Mouse (Mus musculus) myocyte (in vitro differentiated cells): ENCODE results near the gene Tmem220. TPM values are rescaled to one million over a fixed set of nuclear protein-coding genes. Genes with fewer than 3 reads are reported as not detected.

ENCODE experiments used
- H3K27me3 ChIP-seq: one replicate; pipeline ENCODE4 v1.6.1; 2011; ENCODE audit not compliant: control insufficient read depth, insufficient read depth, insufficient read length
- H3K36me3 ChIP-seq: one replicate; pipeline ENCODE4 v1.6.1; 2011; ENCODE audit not compliant: control insufficient read depth, insufficient read depth
- H3K4me2 ChIP-seq: one replicate; pipeline ENCODE4 v1.6.1; 2011; ENCODE audit warnings: low read depth, control low read depth
- H3K4me3 ChIP-seq: one replicate; pipeline ENCODE4 v1.5.1; 2011; ENCODE audit warnings: mild to moderate bottlenecking, control low read depth, moderate library complexity
- H3K79me2 ChIP-seq: one replicate; pipeline ENCODE4 v1.6.1; 2011; ENCODE audit not compliant: control insufficient read depth, insufficient read depth
- H3ac ChIP-seq: one replicate; pipeline ENCODE4 v1.6.1; 2011; ENCODE audit not compliant: control insufficient read depth, insufficient read length
- CEBPB ChIP-seq: IDR thresholded peaks from 2 replicates; pipeline ENCODE4 v1.6.1; 2011; ENCODE audit warnings: mild to moderate bottlenecking, moderate library complexity; ENCODE audit not compliant: poor library complexity, insufficient read depth, severe bottlenecking
- E2F4 ChIP-seq: IDR thresholded peaks from one replicate; pipeline ENCODE4 v1.6.1; 2011; ENCODE audit warnings: mild to moderate bottlenecking, control low read depth, moderate library complexity; ENCODE audit not compliant: insufficient read depth
- MAX ChIP-seq: IDR thresholded peaks from one replicate; pipeline ENCODE4 v1.6.1; 2011; ENCODE audit warnings: low read depth, mild to moderate bottlenecking, control low read depth
- MYOD1 ChIP-seq, 3 experiments: IDR thresholded peaks; one replicate each; pipeline ENCODE4 v1.6.1; 2011; ENCODE audit warnings: control low read depth in 2 of 3, low read depth in 2 of 3, mild to moderate bottlenecking in 2 of 3, moderate library complexity in 1 of 3; ENCODE audit not compliant: insufficient read length in 2 of 3, control insufficient read depth in 1 of 3
- MYOG ChIP-seq, 3 experiments: IDR thresholded peaks; one replicate each; pipeline ENCODE4 v1.6.1; 2011; ENCODE audit warnings: control low read depth in 2 of 3, low read depth in 2 of 3, mild to moderate bottlenecking in 2 of 3; ENCODE audit not compliant: insufficient read length in 2 of 3, control insufficient read depth in 1 of 3, insufficient read depth in 1 of 3
- POLR2A ChIP-seq: IDR thresholded peaks from one replicate; pipeline ENCODE4 v1.6.1; 2011; ENCODE audit warnings: low read depth, mild to moderate bottlenecking, control low read depth, moderate library complexity; ENCODE audit not compliant: insufficient read length
- POLR2AphosphoS2 ChIP-seq: IDR thresholded peaks from one replicate; pipeline ENCODE4 v1.6.1; 2011; ENCODE audit warnings: low read depth, control low read depth; ENCODE audit not compliant: insufficient read length
- REST ChIP-seq: IDR thresholded peaks from one replicate; pipeline ENCODE4 v1.6.1; 2011; ENCODE audit warnings: mild to moderate bottlenecking, control low read depth, moderate library complexity; ENCODE audit not compliant: insufficient read depth, insufficient read length
- SRF ChIP-seq: IDR thresholded peaks from one replicate; pipeline ENCODE4 v1.6.1; 2011; ENCODE audit warnings: low read depth; ENCODE audit not compliant: control insufficient read depth, insufficient read length
- TCF12 ChIP-seq: IDR thresholded peaks from one replicate; pipeline ENCODE4 v1.6.1; 2011; ENCODE audit warnings: mild to moderate bottlenecking, control low read depth; ENCODE audit not compliant: poor library complexity, insufficient read depth, severe bottlenecking
- TCF3 ChIP-seq: IDR thresholded peaks from one replicate; pipeline ENCODE4 v1.6.1; 2011; ENCODE audit warnings: low read depth, control low read depth; ENCODE audit not compliant: insufficient read length
- USF1 ChIP-seq: IDR thresholded peaks from one replicate; pipeline ENCODE4 v1.6.1; 2011; ENCODE audit warnings: low read depth, mild to moderate bottlenecking, control low read depth, moderate library complexity
- polyA plus RNA-seq: library from polyadenylated mRNA; unstranded; fragments of >200 nt; fragmentation: generic; extraction: Trizol; gene quantifications from one replicate; pipeline ENCODE4 v1.2.1, GENCODE M21; 2012; ENCODE audit warnings: missing spikeins

The Tmem220 gene
- polyA plus RNA-seq, 1 experiment: 0.70 TPM

- no peaks in the 10 kb centered on the region for H3K36me3 ChIP-seq
- TF ChIP-seq MAX (no peak), TCF12 (no peak)
- H3ac ChIP-seq: no peak overlapping the region
- no peak overlapping the region for H3K4me3 ChIP-seq
- no peaks in the 10 kb centered on the region for H3K27me3 ChIP-seq
- H3K4me2 ChIP-seq: no peak overlapping the region
- no peaks in the 10 kb centered on the region for H3K79me2 ChIP-seq
Observed at GRCm38 (mm10) chr11:67008528-67008927, 16.4 kb upstream of the Tmem220 start.

- TF ChIP-seq MYOD1 (IDR thresholded peaks at IDR 0.05; ENCODE audit: control insufficient read depth in 1 of 3, insufficient read length in 2 of 3, low read depth in 2 of 3) (no peak), REST (no peak), USF1 (no peak)
- no peaks in the 10 kb centered on the region for H3K27me3 ChIP-seq
- H3ac ChIP-seq: no peak overlapping the region
- H3K36me3 ChIP-seq: no peaks in the 10 kb centered on the region
- no peak overlapping the region for H3K4me3 ChIP-seq
- H3K4me2 ChIP-seq: peak overlapping the region; percentile 48
- H3K79me2 ChIP-seq: no peaks in the 10 kb centered on the region
Observed at GRCm38 (mm10) chr11:67010430-67010829, 14.5 kb upstream of the Tmem220 start.

GRCm38 (mm10) chr11:67011635-67012034 is 13.3 kb upstream of the Tmem220 start:
- TF ChIP-seq MYOD1 (IDR thresholded peaks at IDR 0.05; ENCODE audit: control insufficient read depth in 1 of 3, insufficient read length in 2 of 3, low read depth in 2 of 3) (no peak), USF1 (no peak), POLR2AphosphoS2 (no peak), POLR2A (no peak), CEBPB (no peak), E2F4 (no peak), MAX (no peak), REST (no peak), TCF12 (no peak)
- H3K79me2 ChIP-seq: no peaks in the 10 kb centered on the region
- no peak overlapping the region for H3ac ChIP-seq
- no peaks in the 10 kb centered on the region for H3K27me3 ChIP-seq
- H3K36me3 ChIP-seq: no peaks in the 10 kb centered on the region
- H3K4me3 ChIP-seq: no peak overlapping the region
- H3K4me2 ChIP-seq: no peak overlapping the region

- Histone ChIP-seq H3K36me3 (no peaks in the 10 kb centered on the region), H3K4me3 (no peak overlapping the region), H3ac (no peak overlapping the region), H3K79me2 (no peaks in the 10 kb centered on the region), H3K27me3 (no peaks in the 10 kb centered on the region), H3K4me2 (peak overlapping the region; percentile 81)
- peak; percentile 26 to 74 (median 71) for TF ChIP-seq MYOG (IDR thresholded peaks at IDR 0.05; ENCODE audit: control insufficient read depth in 1 of 3, insufficient read depth in 1 of 3, insufficient read length in 2 of 3, low read depth in 2 of 3)
- TF ChIP-seq MYOD1 (IDR thresholded peaks at IDR 0.05; ENCODE audit: control insufficient read depth in 1 of 3, insufficient read length in 2 of 3, low read depth in 2 of 3): peak; percentile 47 to 89 (median 66)
- no peak for TF ChIP-seq CEBPB
- peak; percentile 55 for TF ChIP-seq TCF12
- TF ChIP-seq TCF3: no peak
- TF ChIP-seq USF1: peak; percentile 8
- TF ChIP-seq POLR2A: no peak
Observed at GRCm38 (mm10) chr11:67017801-67018591, 7.0 kb upstream of the Tmem220 start.

GRCm38 (mm10) chr11:67019711-67020475 is 5.1 kb upstream of the Tmem220 start:
- no peaks in the 10 kb centered on the region for H3K36me3 ChIP-seq
- no peaks in the 10 kb centered on the region for H3K27me3 ChIP-seq
- H3K4me3 ChIP-seq: no peak overlapping the region
- H3K79me2 ChIP-seq: no peaks in the 10 kb centered on the region
- H3K4me2 ChIP-seq: peak overlapping the region; percentile 39
- TF ChIP-seq POLR2AphosphoS2: no peak
- no peak for TF ChIP-seq E2F4
- no peak for TF ChIP-seq REST
- TF ChIP-seq MYOG (IDR thresholded peaks at IDR 0.05; ENCODE audit: control insufficient read depth in 1 of 3, insufficient read depth in 1 of 3, insufficient read length in 2 of 3, low read depth in 2 of 3): no peak
- no peak for TF ChIP-seq POLR2A
- no peak for TF ChIP-seq TCF12
- TF ChIP-seq CEBPB: no peak
- TF ChIP-seq TCF3: no peak
- no peak for TF ChIP-seq MAX
- TF ChIP-seq MYOD1 (IDR thresholded peaks at IDR 0.05; ENCODE audit: control insufficient read depth in 1 of 3, insufficient read length in 2 of 3, low read depth in 2 of 3): no peak
- TF ChIP-seq USF1: no peak
- TF ChIP-seq SRF: no peak
- H3ac ChIP-seq: no peak overlapping the region
